In genomic region chr15:30553910-30554406, GRCm38 (mm10) we compare ENCODE assay signal across 27 mouse cellular contexts.
DNase-seq lines count a peak whose midpoint lies in the region; ATAC-seq and TF ChIP-seq lines count a peak whose summit lies in the region.
"Had no signal": no experiment of that assay in that cellular context is flagged by ENCODE, and none has a peak within 500 bp of the region (broad histone marks: within the 10 kb centered on the region; RNA-seq: fewer than 3 reads in every experiment).

No protein-coding gene starts in this region.

- 78% methylated on average over 2 of the region's 2 CpGs for WGBS in forebrain, embryonic 15.5 days
- 76% methylated on average over 2 of the region's 2 CpGs for WGBS in forebrain, embryonic 14.5 days
- WGBS in hindbrain, embryonic 16.5 days = 86% methylated on average over 2 of the region's 2 CpGs
- WGBS in hindbrain, embryonic 12.5 days = 93% methylated on average over 2 of the region's 2 CpGs

- H3K4me2 ChIP-seq in forebrain, embryonic 15.5 days (replicated peaks) = no peak overlapping the region
- H3K4me2 ChIP-seq in forebrain, embryonic 14.5 days (ENCODE audit: low read length) = no peak overlapping the region
- H3K4me2 ChIP-seq in hindbrain, embryonic 16.5 days (ENCODE audit: low read length) = no peak overlapping the region
- no peak overlapping the region for H3K4me2 ChIP-seq in hindbrain, embryonic 12.5 days (replicated peaks)
- H3K4me2 ChIP-seq: embryonic facial prominence, embryonic 13.5 days; heart, embryonic 11.5 days; hindbrain, embryonic 14.5 days; intestine, embryonic 15.5 days; kidney, embryonic 15.5 days had no signal

- H3K4me1 ChIP-seq in forebrain, embryonic 15.5 days = peaks cover 5% of the 10 kb centered on the region; the same call in 1 of the 2 replicates
- H3K4me1 ChIP-seq in forebrain, embryonic 14.5 days (ENCODE audit: control insufficient read depth, insufficient read depth, low read length) = no peaks in the 10 kb centered on the region
- H3K4me1 ChIP-seq in hindbrain, embryonic 16.5 days (ENCODE audit: control insufficient read depth, insufficient read depth, low read depth, low read length) = no peaks in the 10 kb centered on the region
- H3K4me1 ChIP-seq in hindbrain, embryonic 12.5 days = no peaks in the 10 kb centered on the region
- H3K4me1 ChIP-seq: embryonic facial prominence, embryonic 13.5 days; intestine, embryonic 15.5 days; kidney, embryonic 15.5 days had no signal

- no peak overlapping the region for H3K4me3 ChIP-seq in forebrain, embryonic 15.5 days
- H3K4me3 ChIP-seq in forebrain, embryonic 14.5 days (ENCODE audit: low read depth, low read length) = no peak overlapping the region
- H3K4me3 ChIP-seq in hindbrain, embryonic 16.5 days (ENCODE audit: low read length) = no peak overlapping the region
- no peak overlapping the region for H3K4me3 ChIP-seq in hindbrain, embryonic 12.5 days
- H3K4me3 ChIP-seq: embryonic facial prominence, embryonic 13.5 days; erythroblast, embryonic 14.5 days; gastrocnemius, adult 2 months; intestine, embryonic 15.5 days; kidney, embryonic 15.5 days had no signal

- no peak for DNase-seq in forebrain, embryonic 14.5 days (ENCODE audit: low spot score)
- peak; percentile 13 for DNase-seq in ES-CJ7 (ENCODE audit: low read depth, low spot score)
- DNase-seq in brain, embryonic 14.5 days (ENCODE audit: low read depth) = peak; percentile 43
- no peak for DNase-seq in ovary, postnatal 10 days (ENCODE audit: low spot score)
- no peak for DNase-seq in cerebellum, adult 8-10 months
- DNase-seq: adrenal gland, adult 2 months; adrenal gland, postnatal 14 days; B cell, adult 2 months; cerebellum, adult 11-12 months; cerebellum, adult 9-10 months; cerebellum, postnatal 14 days; gastrocnemius, adult 2 months; gastrocnemius, postnatal 14 days; heart, adult 11 months; kidney, adult 11 months; kidney, adult 8-10 months had no signal

- no peaks in the 10 kb centered on the region for H3K9me3 ChIP-seq in forebrain, embryonic 15.5 days
- H3K9me3 ChIP-seq in forebrain, embryonic 14.5 days (replicated peaks; ENCODE audit: control insufficient read depth, low read length) = no peaks in the 10 kb centered on the region
- H3K9me3 ChIP-seq in hindbrain, embryonic 16.5 days (ENCODE audit: control insufficient read depth, low read length) = no peaks in the 10 kb centered on the region
- no peaks in the 10 kb centered on the region for H3K9me3 ChIP-seq in hindbrain, embryonic 12.5 days (replicated peaks)
- H3K9me3 ChIP-seq: embryonic facial prominence, embryonic 13.5 days; intestine, embryonic 15.5 days; kidney, embryonic 15.5 days had no signal

- H3K27me3 ChIP-seq in forebrain, embryonic 15.5 days = no peaks in the 10 kb centered on the region
- H3K27me3 ChIP-seq in forebrain, embryonic 14.5 days (replicated peaks; ENCODE audit: control insufficient read depth, insufficient read depth, low read length) = no peaks in the 10 kb centered on the region
- no peaks in the 10 kb centered on the region for H3K27me3 ChIP-seq in hindbrain, embryonic 16.5 days (replicated peaks; ENCODE audit: control insufficient read depth, insufficient read depth, low read length)
- H3K27me3 ChIP-seq in hindbrain, embryonic 12.5 days = no peaks in the 10 kb centered on the region
- H3K27me3 ChIP-seq: embryonic facial prominence, embryonic 13.5 days; intestine, embryonic 15.5 days; kidney, embryonic 15.5 days; Patski had no signal

- H3K9ac ChIP-seq in forebrain, embryonic 15.5 days (replicated peaks) = no peak overlapping the region
- H3K9ac ChIP-seq in forebrain, embryonic 14.5 days (ENCODE audit: low read length) = no peak overlapping the region
- H3K9ac ChIP-seq in hindbrain, embryonic 16.5 days (ENCODE audit: low read depth, low read length) = no peak overlapping the region
- no peak overlapping the region for H3K9ac ChIP-seq in hindbrain, embryonic 12.5 days
- H3K9ac ChIP-seq: embryonic facial prominence, embryonic 13.5 days; hindbrain, embryonic 14.5 days; intestine, embryonic 15.5 days; kidney, embryonic 15.5 days had no signal

- no peak for TF ChIP-seq CTCF in brain, embryonic 14.5 days (IDR thresholded peaks at IDR 0.05; ENCODE audit: borderline replicate concordance, extremely low read depth, insufficient read depth, insufficient read length)

- no peak overlapping the region for H3K27ac ChIP-seq in forebrain, embryonic 15.5 days (replicated peaks)
- no peak overlapping the region for H3K27ac ChIP-seq in forebrain, embryonic 14.5 days (ENCODE audit: low read depth, low read length)
- H3K27ac ChIP-seq in hindbrain, embryonic 16.5 days (ENCODE audit: low read depth, low read length) = no peak overlapping the region
- no peak overlapping the region for H3K27ac ChIP-seq in hindbrain, embryonic 12.5 days
- H3K27ac ChIP-seq: embryonic facial prominence, embryonic 13.5 days; gastrocnemius, adult 2 months; hindbrain, embryonic 14.5 days; intestine, embryonic 15.5 days; kidney, embryonic 15.5 days had no signal

- ATAC-seq in forebrain, embryonic 15.5 days (replicated peaks) = 0 out of 2 replicates have a peak, but pooled peaks have one; percentile 35
- no peak for ATAC-seq in forebrain, embryonic 14.5 days
- ATAC-seq in hindbrain, embryonic 16.5 days = peak; percentile 43
- no peak for ATAC-seq in hindbrain, embryonic 12.5 days (ENCODE audit: low FRiP score)
- ATAC-seq: intestine, embryonic 15.5 days; Patski had no signal

- H3K36me3 ChIP-seq in forebrain, embryonic 15.5 days = no peaks in the 10 kb centered on the region
- H3K36me3 ChIP-seq in forebrain, embryonic 14.5 days (ENCODE audit: control insufficient read depth, insufficient read depth, low read length) = no peaks in the 10 kb centered on the region
- no peaks in the 10 kb centered on the region for H3K36me3 ChIP-seq in hindbrain, embryonic 16.5 days (ENCODE audit: control insufficient read depth, insufficient read depth, low read length)
- H3K36me3 ChIP-seq in hindbrain, embryonic 12.5 days = no peaks in the 10 kb centered on the region
- H3K36me3 ChIP-seq: embryonic facial prominence, embryonic 13.5 days; G1E; intestine, embryonic 15.5 days; kidney, embryonic 15.5 days had no signal

- no peak for TF ChIP-seq POLR2A in brain, embryonic 14.5 days (IDR thresholded peaks at IDR 0.05; ENCODE audit: borderline replicate concordance, extremely low read depth, insufficient read depth, insufficient read length, poor library complexity, severe bottlenecking)

Comparison
In these comparisons a context has a peak if more than half of its experiments do, and no peak if none do; other contexts are left out.
1. ATAC-seq: peak in forebrain, embryonic 15.5 days (single experiment) and hindbrain, embryonic 16.5 days (single experiment); none in forebrain, embryonic 14.5 days (single experiment) and hindbrain, embryonic 12.5 days (single experiment).
2. DNase-seq: peak in ES-CJ7 (single experiment) and brain, embryonic 14.5 days (single experiment); none in forebrain, embryonic 14.5 days (single experiment), ovary, postnatal 10 days (single experiment) and cerebellum, adult 8-10 months (single experiment).